Mouse (Mus musculus) forebrain, embryonic 16.5 days (tissue): ENCODE results near the gene Znrd1. TPM values are rescaled to one million over a fixed set of nuclear protein-coding genes. Genes with fewer than 3 reads are reported as not detected.

Experiments used
- ATAC-seq: fragments of 200-750 bp; cut with Nextera tagmentation; 2 replicates; pipeline ENCODE4 v1.8.0; 2017; ENCODE audit warnings: mild to moderate bottlenecking, moderate library complexity
- H3K27ac ChIP-seq: fragments of 300-500 bp; sonication (generic); 2 replicates; pipeline ENCODE4 v1.5.1; 2014; ENCODE audit warnings: low read length, control low read depth
- H3K27me3 ChIP-seq: fragments of 300-500 bp; sonication (generic); replicated peaks from 2 replicates; pipeline ENCODE4 v1.6.1; 2014; ENCODE audit warnings: low read length; ENCODE audit not compliant: control insufficient read depth, insufficient read depth
- H3K36me3 ChIP-seq: fragments of 300-500 bp; sonication (generic); 2 replicates; pipeline ENCODE4 v1.6.1; 2014; ENCODE audit not compliant: control insufficient read depth, insufficient read depth
- H3K4me1 ChIP-seq: fragments of 300-500 bp; sonication (generic); replicated peaks from 2 replicates; pipeline ENCODE4 v1.6.1; 2014; ENCODE audit warnings: low read length; ENCODE audit not compliant: control insufficient read depth, insufficient read depth
- H3K4me2 ChIP-seq: fragments of 300-500 bp; sonication (generic); 2 replicates; pipeline ENCODE4 v1.6.1; 2014; ENCODE audit warnings: mild to moderate bottlenecking, low read length, control low read depth
- H3K4me3 ChIP-seq: fragments of 300-500 bp; sonication (generic); replicated peaks from 2 replicates; pipeline ENCODE4 v1.5.1; 2014; ENCODE audit warnings: mild to moderate bottlenecking, low read length, control low read depth
- H3K9ac ChIP-seq: fragments of 300-500 bp; sonication (generic); replicated peaks from 2 replicates; pipeline ENCODE4 v1.6.1; 2014; ENCODE audit warnings: low read depth, low read length, control low read depth
- H3K9me3 ChIP-seq: fragments of 300-500 bp; sonication (generic); 2 replicates; pipeline ENCODE4 v1.6.1; 2016; ENCODE audit warnings: low read length; ENCODE audit not compliant: control insufficient read depth
- WGBS: fragments of 180-500 bp; shearing (Covaris S2); extraction: QIAGEN DNeasy Blood & Tissue Kit; methylation state at CpG from one replicate; pipeline ENCODE4 v1.1.7; 2014; 5-methylcytosine and 5-hydroxymethylcytosine counted together
- polyA plus RNA-seq: library from polyadenylated mRNA; unstranded; fragments of >200 nt; fragmentation: Nextera tagmentation; extraction: Ambion mirVana; gene quantifications from 2 replicates; pipeline ENCODE4 v1.2.1, GENCODE M21; 2015

The Znrd1 gene
- polyA plus RNA-seq = 58.9 and 66.9 TPM in 2 replicates

- Histone ChIP-seq H3K4me3 (peak within 1 kb of the TSS; percentile 55), H3K27ac (peak within 1 kb of the TSS; percentile 82), H3K27me3 (no peaks in the 10 kb centered on the region), H3K4me1 (peaks cover 14% of the 10 kb centered on the region), H3K9me3 (no peaks in the 10 kb centered on the region), H3K4me2 (peak within 1 kb of the TSS; percentile 88), H3K36me3 (peaks cover 7% of the 10 kb centered on the region; the same call in 1 of the 2 replicates), H3K9ac (peak within 1 kb of the TSS; percentile 83)
- WGBS = under 1% methylated on average over 46 of the region's 46 CpGs
- peak; percentile 98 for ATAC-seq
Measured at GRCm38 (mm10) chr17:36957999-36958743, at the start of gene Znrd1, which contains the start of gene Znrd1as. TSS of gene Znrd1 (minus strand) at chr17:36958559. TSS of gene Znrd1as (plus strand) at chr17:36958592.

- Histone ChIP-seq H3K27me3 (no peaks in the 10 kb centered on the region), H3K4me3 (peak overlapping the region; percentile 56), H3K4me2 (peak overlapping the region; percentile 54), H3K9me3 (no peaks in the 10 kb centered on the region), H3K36me3 (peaks cover 20% of the 10 kb centered on the region; the same call in 1 of the 2 replicates), H3K27ac (peak overlapping the region; percentile 95), H3K9ac (peak overlapping the region; percentile 87), H3K4me1 (peaks cover 19% of the 10 kb centered on the region)
- 20% methylated on average over 4 of the region's 4 CpGs for WGBS
- peak; percentile 29; the same call in 1 of the 2 replicates for ATAC-seq
Measured at GRCm38 (mm10) chr17:37003366-37003765, 45.0 kb upstream of the Znrd1 start.

GRCm38 (mm10) chr17:37002364-37003330, 44.3 kb upstream of the Znrd1 start:
- ATAC-seq = peak; percentile 87
- WGBS = under 1% methylated on average over 49 of the region's 49 CpGs
- H3K27me3 ChIP-seq = no peaks in the 10 kb centered on the region

GRCm38 (mm10) chr17:37000863-37001262, 42.5 kb upstream of the Znrd1 start, which contains the start of gene Zfp57:
TSS of gene Zfp57 (plus strand) at chr17:37001163.
- H3K4me2 ChIP-seq = peak within 1 kb of the TSS; percentile 54
- peaks cover 4% of the 10 kb centered on the region; the same call in 1 of the 2 replicates for H3K36me3 ChIP-seq
- peak within 1 kb of the TSS; percentile 56; the same call in 1 of the 2 replicates for H3K4me3 ChIP-seq
- H3K9me3 ChIP-seq = no peaks in the 10 kb centered on the region
- 95% methylated on average over 7 of the region's 7 CpGs for WGBS
- H3K9ac ChIP-seq = no peak within 1 kb of the TSS
- no peak for ATAC-seq
- H3K4me1 ChIP-seq = peaks cover 14% of the 10 kb centered on the region
- H3K27ac ChIP-seq = no peak within 1 kb of the TSS
- no peaks in the 10 kb centered on the region for H3K27me3 ChIP-seq

More at GRCm38 (mm10) chr17:37002364-37003330, 44.3 kb upstream of the Znrd1 start:
- Histone ChIP-seq H3K27ac (peak overlapping the region; percentile 95), H3K4me1 (peaks cover 17% of the 10 kb centered on the region), H3K4me3 (peak overlapping the region; percentile 56), H3K9me3 (no peaks in the 10 kb centered on the region), H3K9ac (peak overlapping the region; percentile 87), H3K4me2 (peak overlapping the region; percentile 54), H3K36me3 (peaks cover 16% of the 10 kb centered on the region; the same call in 1 of the 2 replicates)

GRCm38 (mm10) chr17:36998477-36998876, 40.1 kb upstream of the Znrd1 start:
- no peaks in the 10 kb centered on the region for H3K27me3 ChIP-seq
- no peak overlapping the region for H3K4me3 ChIP-seq
- no peak for ATAC-seq
- no peak overlapping the region for H3K4me2 ChIP-seq
- no peaks in the 10 kb centered on the region for H3K9me3 ChIP-seq
- WGBS = 73% methylated on average over 2 of the region's 2 CpGs
- H3K36me3 ChIP-seq = no peaks in the 10 kb centered on the region
- no peak overlapping the region for H3K27ac ChIP-seq
- no peak overlapping the region for H3K9ac ChIP-seq
- H3K4me1 ChIP-seq = no peaks in the 10 kb centered on the region

GRCm38 (mm10) chr17:36997033-36997735, 38.8 kb upstream of the Znrd1 start:
- Histone ChIP-seq H3K4me1 (no peaks in the 10 kb centered on the region), H3K4me3 (no peak overlapping the region), H3K27ac (no peak overlapping the region), H3K4me2 (no peak overlapping the region), H3K9ac (no peak overlapping the region), H3K9me3 (no peaks in the 10 kb centered on the region), H3K27me3 (no peaks in the 10 kb centered on the region), H3K36me3 (no peaks in the 10 kb centered on the region)
- WGBS = 29% methylated on average over 7 of the region's 7 CpGs
- no peak for ATAC-seq

- no peaks in the 10 kb centered on the region for H3K36me3 ChIP-seq
- H3K9me3 ChIP-seq = no peaks in the 10 kb centered on the region
- H3K27me3 ChIP-seq = no peaks in the 10 kb centered on the region
- no peak overlapping the region for H3K4me2 ChIP-seq
- no peak overlapping the region for H3K9ac ChIP-seq
- no peak overlapping the region for H3K27ac ChIP-seq
- no peak for ATAC-seq
- no peaks in the 10 kb centered on the region for H3K4me1 ChIP-seq
- H3K4me3 ChIP-seq = no peak overlapping the region
- WGBS = 49% methylated on average over 3 of the region's 3 CpGs
Measured at GRCm38 (mm10) chr17:36995448-36995847, 37.1 kb upstream of the Znrd1 start.

GRCm38 (mm10) chr17:36994528-36994927, 36.2 kb upstream of the Znrd1 start:
- no peak for ATAC-seq

More at GRCm38 (mm10) chr17:36994528-36994927, 36.2 kb upstream of the Znrd1 start:
- Histone ChIP-seq H3K4me2 (no peak overlapping the region), H3K4me1 (no peaks in the 10 kb centered on the region), H3K27me3 (peaks cover 2% of the 10 kb centered on the region; the same call in 1 of the 2 replicates), H3K36me3 (no peaks in the 10 kb centered on the region), H3K27ac (no peak overlapping the region), H3K9ac (no peak overlapping the region), H3K4me3 (no peak overlapping the region), H3K9me3 (no peaks in the 10 kb centered on the region)
- 95% methylated on average over 2 of the region's 2 CpGs for WGBS
